Mouse (Mus musculus) retina, postnatal 7 days (tissue): ENCODE results near the gene Mybpc1.
"Not testable (repeated sequence)": the region's sequence is repeated elsewhere in the genome, so short reads cannot be mapped to it uniquely, and the experiment has no call there.

Source experiments
- DNase-seq: peaks from one replicate; pipeline ENCODE4 v3.0.0-alpha.2; 2012; ENCODE audit warnings: low read depth, low spot score

Mybpc1 gene

GRCm38 (mm10) chr10:88494959-88495587 lies 109.9 kb downstream of the Mybpc1 start:
- no peak for DNase-seq

- DNase-seq: no peak
Measured at GRCm38 (mm10) chr10:88492658-88493057, 112.3 kb downstream of the Mybpc1 start.

GRCm38 (mm10) chr10:88491632-88492031 lies 113.3 kb downstream of the Mybpc1 start:
- DNase-seq: no peak

- no peak for DNase-seq
Measured at GRCm38 (mm10) chr10:88488629-88489028, 116.3 kb downstream of the Mybpc1 start.

- not testable (repeated sequence) for DNase-seq
Measured at GRCm38 (mm10) chr10:88482866-88483265, 122.1 kb downstream of the Mybpc1 start.
